Mouse (Mus musculus) thymus, postnatal 14 days (tissue): ENCODE results near the gene Iqschfp.

Experiments
- DNase-seq: peaks from one replicate; pipeline ENCODE4 v3.0.0; 2021

Iqschfp gene

GRCm38 (mm10) chr3:68544811-68545210 is 652.8 kb downstream of the Iqschfp start:
- DNase-seq: no peak

GRCm38 (mm10) chr3:68545898-68546297 is 653.9 kb downstream of the Iqschfp start:
- DNase-seq: no peak

GRCm38 (mm10) chr3:68555087-68555662 is 663.1 kb downstream of the Iqschfp start:
- no peak for DNase-seq

GRCm38 (mm10) chr3:68556891-68557290 is 664.9 kb downstream of the Iqschfp start:
- no peak for DNase-seq

GRCm38 (mm10) chr3:68558744-68559143 is 666.7 kb downstream of the Iqschfp start:
- no peak for DNase-seq

- no peak for DNase-seq
Observed at GRCm38 (mm10) chr3:68560057-68560456, 668.0 kb downstream of the Iqschfp start.

- no peak for DNase-seq
Observed at GRCm38 (mm10) chr3:68562838-68563237, 670.8 kb downstream of the Iqschfp start.

- no peak for DNase-seq
Observed at GRCm38 (mm10) chr3:68563922-68564321, 671.9 kb downstream of the Iqschfp start.

GRCm38 (mm10) chr3:68564978-68565674 is 673.1 kb downstream of the Iqschfp start:
- no peak for DNase-seq

GRCm38 (mm10) chr3:68565675-68566055 is 673.6 kb downstream of the Iqschfp start:
- no peak for DNase-seq

GRCm38 (mm10) chr3:68567581-68567980 is 675.5 kb downstream of the Iqschfp start:
- no peak for DNase-seq

- DNase-seq: no peak
Observed at GRCm38 (mm10) chr3:68568149-68568548, 676.1 kb downstream of the Iqschfp start.

- DNase-seq: no peak
Observed at GRCm38 (mm10) chr3:68568716-68569115, 676.7 kb downstream of the Iqschfp start.

- no peak for DNase-seq
Observed at GRCm38 (mm10) chr3:68570319-68570718, 678.3 kb downstream of the Iqschfp start.

- DNase-seq: peak; percentile 9
Observed at GRCm38 (mm10) chr3:68572249-68573225, 680.5 kb downstream of the Iqschfp start.

- no peak for DNase-seq
Observed at GRCm38 (mm10) chr3:68573226-68573624, 681.2 kb downstream of the Iqschfp start.

- DNase-seq: no peak
Observed at GRCm38 (mm10) chr3:68574097-68574496, 682.1 kb downstream of the Iqschfp start.

GRCm38 (mm10) chr3:68574565-68574964 is 682.5 kb downstream of the Iqschfp start:
- no peak for DNase-seq

- no peak for DNase-seq
Observed at GRCm38 (mm10) chr3:68575636-68576340, 683.8 kb downstream of the Iqschfp start.

GRCm38 (mm10) chr3:68576431-68576830 is 684.4 kb downstream of the Iqschfp start:
- DNase-seq: no peak

GRCm38 (mm10) chr3:68576948-68577347 is 684.9 kb downstream of the Iqschfp start:
- DNase-seq: no peak

- no peak for DNase-seq
Observed at GRCm38 (mm10) chr3:68581591-68581990, 689.6 kb downstream of the Iqschfp start.
